ENCODE assay signal across 20 mouse cellular contexts in genomic region chr11:95512383-95512782, GRCm38 (mm10). TPM values are rescaled to one million over a fixed set of nuclear protein-coding genes. Genes with fewer than 3 reads are reported as not detected.
DNase-seq lines count a peak whose midpoint lies in the region; ATAC-seq lines count a peak whose summit lies in the region.
"Had no signal": no experiment of that assay in that cellular context is flagged by ENCODE, and none has a peak within 500 bp of the region (broad histone marks: within the 10 kb centered on the region; RNA-seq: fewer than 3 reads in every experiment).

No protein-coding gene starts in this region.

- 83% methylated on average over 6 of the region's 6 CpGs for WGBS in forebrain, embryonic 14.5 days
- WGBS in forebrain, embryonic 11.5 days = 84% methylated on average over 6 of the region's 6 CpGs
- 77% methylated on average over 6 of the region's 6 CpGs for WGBS in limb, embryonic 12.5 days
- WGBS in limb, embryonic 10.5 days = 77% methylated on average over 6 of the region's 6 CpGs
- WGBS in forebrain, embryonic 16.5 days = 72% methylated on average over 6 of the region's 6 CpGs
- 76% methylated on average over 6 of the region's 6 CpGs for WGBS in midbrain, embryonic 16.5 days

- H3K4me2 ChIP-seq in forebrain, embryonic 14.5 days (ENCODE audit: low read length) = no peak overlapping the region
- no peak overlapping the region for H3K4me2 ChIP-seq in forebrain, embryonic 11.5 days (ENCODE audit: low read depth, low read length, severe bottlenecking)
- H3K4me2 ChIP-seq in limb, embryonic 12.5 days = peak overlapping the region; percentile 99; the same call in 1 of the 2 replicates
- H3K4me2 ChIP-seq in forebrain, embryonic 16.5 days (ENCODE audit: low read length) = peak overlapping the region; percentile 89
- peak overlapping the region; percentile 96 for H3K4me2 ChIP-seq in midbrain, embryonic 16.5 days (ENCODE audit: low read length)
- H3K4me2 ChIP-seq: liver, embryonic 11.5 days had no signal

- DNase-seq in forebrain, embryonic 14.5 days (ENCODE audit: low spot score) = no peak
- no peak for DNase-seq in forebrain, embryonic 11.5 days (ENCODE audit: low spot score)
- DNase-seq in limb, embryonic 10.5 days (ENCODE audit: low spot score) = no peak
- no peak for DNase-seq in gastrocnemius, postnatal 36 days
- DNase-seq in ovary, postnatal 36 days (ENCODE audit: low spot score) = no peak
- DNase-seq: heart, postnatal 14 days; kidney, adult 2 months; kidney, postnatal 10 days; left cerebral cortex, postnatal 4 days; lung, adult 2 months; right cerebral cortex, postnatal 4 days; thymus, adult 2 months had no signal

- ATAC-seq in forebrain, embryonic 14.5 days = no peak
- ATAC-seq in forebrain, embryonic 11.5 days (replicated peaks; ENCODE audit: low FRiP score) = no peak
- ATAC-seq in limb, embryonic 12.5 days (ENCODE audit: insufficient number of reproducible peaks, insufficient read depth, low FRiP score, low TSS enrichment, low read depth) = no peak
- ATAC-seq in forebrain, embryonic 16.5 days = no peak
- no peak for ATAC-seq in midbrain, embryonic 16.5 days
- ATAC-seq: inflammation-experienced regulatory T-cells, adult 6 months had no signal

- no peaks in the 10 kb centered on the region for H3K36me3 ChIP-seq in forebrain, embryonic 14.5 days (ENCODE audit: control insufficient read depth, insufficient read depth, low read length)
- H3K36me3 ChIP-seq in forebrain, embryonic 11.5 days (ENCODE audit: control insufficient read depth, insufficient read depth, low read length) = no peaks in the 10 kb centered on the region
- H3K36me3 ChIP-seq in limb, embryonic 12.5 days = 0 out of 2 replicates have a peak, but pooled peaks cover 3% of the 10 kb centered on the region
- H3K36me3 ChIP-seq in limb, embryonic 10.5 days = no peaks in the 10 kb centered on the region
- H3K36me3 ChIP-seq in forebrain, embryonic 16.5 days (ENCODE audit: control insufficient read depth, insufficient read depth) = no peaks in the 10 kb centered on the region
- no peaks in the 10 kb centered on the region for H3K36me3 ChIP-seq in midbrain, embryonic 16.5 days (ENCODE audit: control insufficient read depth, insufficient read depth, low read length)
- H3K36me3 ChIP-seq: heart, embryonic 12.5 days had no signal

- peaks cover 24% of the 10 kb centered on the region for H3K4me1 ChIP-seq in forebrain, embryonic 14.5 days (ENCODE audit: control insufficient read depth, insufficient read depth, low read length)
- peaks cover 22% of the 10 kb centered on the region for H3K4me1 ChIP-seq in forebrain, embryonic 11.5 days (replicated peaks; ENCODE audit: control insufficient read depth, insufficient read depth, low read length)
- peaks cover 44% of the 10 kb centered on the region for H3K4me1 ChIP-seq in limb, embryonic 12.5 days (replicated peaks)
- H3K4me1 ChIP-seq in limb, embryonic 10.5 days = peaks cover 66% of the 10 kb centered on the region
- H3K4me1 ChIP-seq in forebrain, embryonic 16.5 days (replicated peaks; ENCODE audit: control insufficient read depth, insufficient read depth, low read length) = peaks cover 41% of the 10 kb centered on the region
- H3K4me1 ChIP-seq in midbrain, embryonic 16.5 days (ENCODE audit: control insufficient read depth, insufficient read depth, low read length) = peaks cover 4% of the 10 kb centered on the region

- peaks cover 35% of the 10 kb centered on the region for H3K27me3 ChIP-seq in forebrain, embryonic 14.5 days (replicated peaks; ENCODE audit: control insufficient read depth, insufficient read depth, low read length)
- peaks cover 44% of the 10 kb centered on the region for H3K27me3 ChIP-seq in forebrain, embryonic 11.5 days (ENCODE audit: control insufficient read depth, insufficient read depth, low read length)
- peaks cover 56% of the 10 kb centered on the region for H3K27me3 ChIP-seq in limb, embryonic 12.5 days
- peaks cover 83% of the 10 kb centered on the region for H3K27me3 ChIP-seq in limb, embryonic 10.5 days (ENCODE audit: low read depth, poor library complexity, severe bottlenecking)
- peaks cover 21% of the 10 kb centered on the region for H3K27me3 ChIP-seq in forebrain, embryonic 16.5 days (replicated peaks; ENCODE audit: control insufficient read depth, insufficient read depth, low read length)
- H3K27me3 ChIP-seq in midbrain, embryonic 16.5 days (ENCODE audit: control insufficient read depth, insufficient read depth, low read depth, low read length) = peaks cover 12% of the 10 kb centered on the region

- intact Hi-C loops in gastrocnemius, postnatal 36 days (cut with DNase I) = loop anchor here (5.0 kb wide), 1 partner anchor 125 kb away; no protein-coding TSS in a partner anchor

- H3K27ac ChIP-seq in forebrain, embryonic 14.5 days (ENCODE audit: low read depth, low read length) = no peak overlapping the region
- no peak overlapping the region for H3K27ac ChIP-seq in forebrain, embryonic 11.5 days (ENCODE audit: low read depth, low read length)
- no peak overlapping the region for H3K27ac ChIP-seq in limb, embryonic 12.5 days
- H3K27ac ChIP-seq in limb, embryonic 10.5 days = no peak overlapping the region
- H3K27ac ChIP-seq in forebrain, embryonic 16.5 days (ENCODE audit: low read length) = no peak overlapping the region
- H3K27ac ChIP-seq in midbrain, embryonic 16.5 days (ENCODE audit: low read length) = no peak overlapping the region

- H3K9me3 ChIP-seq in forebrain, embryonic 14.5 days (replicated peaks; ENCODE audit: control insufficient read depth, low read length) = no peaks in the 10 kb centered on the region
- H3K9me3 ChIP-seq in forebrain, embryonic 11.5 days (ENCODE audit: control insufficient read depth, low read length) = no peaks in the 10 kb centered on the region
- H3K9me3 ChIP-seq in limb, embryonic 12.5 days = no peaks in the 10 kb centered on the region
- H3K9me3 ChIP-seq in limb, embryonic 10.5 days (replicated peaks) = no peaks in the 10 kb centered on the region
- no peaks in the 10 kb centered on the region for H3K9me3 ChIP-seq in forebrain, embryonic 16.5 days (ENCODE audit: control insufficient read depth, low read length)
- H3K9me3 ChIP-seq in midbrain, embryonic 16.5 days (replicated peaks; ENCODE audit: control insufficient read depth, low read length, poor library complexity, severe bottlenecking) = no peaks in the 10 kb centered on the region
- H3K9me3 ChIP-seq: heart, embryonic 12.5 days had no signal

- no peak overlapping the region for H3K9ac ChIP-seq in forebrain, embryonic 14.5 days (ENCODE audit: low read length)
- H3K9ac ChIP-seq in forebrain, embryonic 11.5 days (ENCODE audit: low read length) = no peak overlapping the region
- no peak overlapping the region for H3K9ac ChIP-seq in limb, embryonic 12.5 days (replicated peaks)
- no peak overlapping the region for H3K9ac ChIP-seq in forebrain, embryonic 16.5 days (replicated peaks; ENCODE audit: low read depth, low read length)
- no peak overlapping the region for H3K9ac ChIP-seq in midbrain, embryonic 16.5 days (ENCODE audit: low read depth, low read length)
- H3K9ac ChIP-seq: heart, embryonic 12.5 days had no signal

- 0 out of 2 replicates have a peak overlapping the region, but pooled peaks have one; percentile 47 for H3K4me3 ChIP-seq in forebrain, embryonic 14.5 days (ENCODE audit: low read depth, low read length)
- no peak overlapping the region for H3K4me3 ChIP-seq in forebrain, embryonic 11.5 days (ENCODE audit: low read depth, low read length)
- no peak overlapping the region for H3K4me3 ChIP-seq in limb, embryonic 12.5 days (replicated peaks)
- H3K4me3 ChIP-seq in limb, embryonic 10.5 days = no peak overlapping the region
- H3K4me3 ChIP-seq in forebrain, embryonic 16.5 days (replicated peaks; ENCODE audit: low read length) = peak overlapping the region; percentile 55
- H3K4me3 ChIP-seq in midbrain, embryonic 16.5 days (ENCODE audit: low read depth, low read length) = no peak overlapping the region
- H3K4me3 ChIP-seq: heart, embryonic 12.5 days had no signal

RNA-seq across cellular contexts. Expression of gene Nxph3, which starts 2.0 kb away (rescaled TPM):
- 7.8 and 10.3 TPM in 2 replicates for polyA plus RNA-seq in forebrain, embryonic 14.5 days (2014; fragmentation: Nextera tagmentation; extraction: Ambion mirVana)
- polyA plus RNA-seq in forebrain, embryonic 11.5 days (2014; fragmentation: Nextera tagmentation; extraction: Ambion mirVana) = 0.25 and 0.28 TPM in 2 replicates
- polyA plus RNA-seq in limb, embryonic 12.5 days (2016; fragmentation: Nextera tagmentation; extraction: Ambion mirVana) = 2.5 and 2.6 TPM in 2 replicates
- 0.38 and 0.66 TPM in 2 replicates for polyA plus RNA-seq in limb, embryonic 10.5 days (2016; fragmentation: Nextera tagmentation; extraction: Ambion mirVana)
- 7.5 and 7.6 TPM in 2 replicates for polyA plus RNA-seq in forebrain, embryonic 16.5 days (2015; fragmentation: Nextera tagmentation; extraction: Ambion mirVana)
- 3.3 and 4.6 TPM in 2 replicates for polyA plus RNA-seq in midbrain, embryonic 16.5 days (2015; fragmentation: Nextera tagmentation; extraction: Ambion mirVana)
- total RNA-seq in gastrocnemius, postnatal 36 days (2021) = under 1 TPM; 0.15 to 0.20 TPM
- total RNA-seq: common myeloid progenitor, adult 5-6 weeks; MEL had no signal
- polyA plus RNA-seq: inflammation-experienced regulatory T-cells, adult 6 months had no signal

Comparison
In these comparisons a context has a peak if more than half of its experiments do, and no peak if none do; other contexts are left out.
1. H3K4me2 ChIP-seq: peak in limb, embryonic 12.5 days (single experiment), forebrain, embryonic 16.5 days (single experiment) and midbrain, embryonic 16.5 days (single experiment); none in forebrain, embryonic 14.5 days (single experiment) and forebrain, embryonic 11.5 days (single experiment).
2. H3K4me3 ChIP-seq: peak in forebrain, embryonic 14.5 days (single experiment) and forebrain, embryonic 16.5 days (single experiment); none in forebrain, embryonic 11.5 days (single experiment), limb, embryonic 12.5 days (single experiment), limb, embryonic 10.5 days (single experiment) and midbrain, embryonic 16.5 days (single experiment).